Mouse (Mus musculus) cerebellum, adult 2 months (tissue): ENCODE data around the gene D11Wsu47e.

Source experiments
- CTCF ChIP-seq: fragments of 200-500 bp; IDR thresholded peaks from 2 replicates; pipeline ENCODE4 v1.5.1; 2011; ENCODE audit warnings: low read depth, mild to moderate bottlenecking, control low read depth, low read length, moderate library complexity, borderline replicate concordance; ENCODE audit not compliant: insufficient read depth
- POLR2A ChIP-seq: fragments of 200-500 bp; IDR thresholded peaks from 2 replicates; pipeline ENCODE4 v1.6.1; 2011; ENCODE audit warnings: low read length, control low read depth, borderline replicate concordance; ENCODE audit not compliant: insufficient read depth

GRCm38 (mm10) chr11:113658319-113658718, 25.9 kb upstream of the D11Wsu47e start:
- TF ChIP-seq CTCF (no peak), POLR2A (no peak)
